Mouse (Mus musculus) adipocyte (in vitro differentiated cells): Measurements from ENCODE around the gene Prpf38b.
A peak's percentile ranks its signal among the peaks of the same experiment; 100 is the strongest.

Experiments used
- DNase-seq: peaks from one replicate; pipeline ENCODE4 v3.0.0-alpha.2; 2016; ENCODE audit warnings: low spot score

Prpf38b gene

DNA sequence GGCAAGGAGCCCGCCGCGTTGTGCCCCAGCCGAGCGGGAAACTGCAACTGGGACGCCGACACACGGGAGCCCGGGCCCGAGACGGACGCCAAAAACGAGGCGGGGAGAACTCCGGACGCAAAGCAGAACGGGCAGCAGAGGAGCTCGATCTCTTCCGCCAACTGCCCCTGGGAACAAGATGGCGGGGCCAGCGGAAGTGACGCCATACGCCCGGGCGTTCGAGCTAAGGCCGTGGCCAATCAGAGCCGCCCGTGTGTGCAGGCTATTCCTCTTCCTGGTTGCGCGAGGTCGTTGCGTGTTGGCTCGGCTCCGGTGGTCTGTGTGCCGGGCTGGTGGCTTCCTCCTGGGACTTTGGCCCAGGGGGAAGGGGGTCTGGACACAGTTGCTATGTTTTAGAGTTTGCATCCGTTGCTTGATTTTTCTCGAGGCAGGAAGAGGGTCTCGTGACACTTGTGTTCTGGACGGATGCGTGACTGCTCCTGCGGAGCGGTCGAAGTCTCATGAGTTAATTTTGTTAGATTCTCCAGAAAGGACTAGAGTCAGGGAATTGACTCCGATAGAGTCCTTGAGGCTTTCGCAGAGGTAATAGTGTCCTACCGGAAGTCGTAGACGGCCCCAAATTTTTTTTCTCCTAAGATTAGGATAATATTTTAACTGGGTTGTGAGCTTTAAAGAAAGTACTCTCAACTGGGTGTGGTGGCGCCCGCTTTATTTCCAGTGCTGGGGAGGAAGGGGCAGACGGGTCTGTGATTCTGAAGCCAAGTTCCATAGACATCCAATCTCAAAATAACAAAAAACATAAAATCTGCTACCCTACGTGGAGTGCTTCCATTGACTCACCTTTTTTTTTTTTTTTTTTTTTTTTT is at the start of gene Prpf38b:
Prpf38b (minus strand) TSS at position 180 of the 866 bp plus-strand sequence.
- peak; percentile 97 for DNase-seq

DNA sequence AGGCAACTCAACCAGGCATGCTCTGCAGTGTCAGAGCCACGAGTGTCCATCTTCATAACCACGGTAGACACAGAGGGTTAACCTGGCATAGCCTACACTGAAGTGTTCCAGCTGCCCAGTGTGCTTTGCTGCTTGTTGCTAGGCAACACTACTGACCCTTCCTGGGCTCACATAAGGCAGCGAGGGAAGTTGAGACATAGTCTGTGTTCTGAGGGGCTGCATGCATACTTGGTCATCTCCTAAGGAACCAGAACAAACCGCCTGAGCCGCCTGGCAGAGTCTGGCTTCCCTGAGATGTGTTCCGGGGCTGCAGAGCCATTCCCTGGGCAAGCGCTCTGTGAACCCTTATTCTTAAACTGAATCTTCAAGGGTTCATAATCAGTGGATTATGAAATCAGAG is 49.7 kb upstream of the Prpf38b start:
- no peak for DNase-seq

DNA sequence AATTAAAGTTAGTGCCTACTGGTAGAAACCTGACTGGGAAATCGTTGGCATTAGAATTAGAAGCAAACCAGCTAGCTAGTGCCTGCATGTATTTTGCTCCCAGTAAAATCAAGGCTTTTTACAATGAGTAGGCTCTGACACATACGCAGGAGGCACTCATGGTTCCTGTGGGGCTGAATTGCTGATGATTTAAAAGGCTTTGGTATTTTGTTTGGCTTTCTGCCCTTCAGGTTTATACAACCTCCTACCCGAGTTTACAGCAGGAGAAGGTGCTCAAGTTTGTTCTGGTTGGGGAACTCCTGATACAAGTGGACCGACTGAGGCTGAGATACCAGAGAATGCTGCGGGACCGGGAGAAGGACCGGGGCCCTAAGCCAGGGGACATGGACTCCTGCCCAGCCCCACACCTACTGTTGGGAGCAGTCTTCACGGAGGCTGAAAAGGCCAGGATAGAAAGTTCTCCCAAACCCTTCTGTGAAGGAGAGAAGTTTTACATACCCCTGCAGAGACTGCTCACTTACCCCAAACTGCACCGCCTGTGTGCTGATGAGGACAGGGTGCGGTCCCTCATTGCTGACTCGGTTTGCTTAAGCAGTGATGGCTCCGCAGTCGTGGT is 48.3 kb upstream of the Prpf38b start:
- no peak for DNase-seq

DNA sequence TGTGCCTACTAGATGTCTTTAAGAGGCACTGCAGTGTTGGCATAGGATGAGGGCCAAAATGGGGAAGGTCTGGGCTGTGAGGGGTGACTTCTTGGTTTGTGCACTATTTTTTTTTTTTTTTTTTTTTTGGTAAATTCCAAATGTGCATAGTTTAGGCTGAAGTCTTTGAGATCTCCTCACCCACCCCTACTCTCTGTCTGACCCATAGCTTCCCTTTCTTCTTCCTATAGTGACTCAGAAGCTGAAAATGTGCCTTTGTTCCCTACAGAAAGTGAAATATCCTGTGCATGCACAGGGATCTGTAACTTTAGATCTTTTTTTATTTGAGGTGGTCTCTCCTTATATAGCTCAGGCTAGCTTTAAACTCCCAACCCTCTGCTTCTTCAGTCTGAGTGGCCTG is 46.4 kb upstream of the Prpf38b start:
- no peak for DNase-seq

DNA sequence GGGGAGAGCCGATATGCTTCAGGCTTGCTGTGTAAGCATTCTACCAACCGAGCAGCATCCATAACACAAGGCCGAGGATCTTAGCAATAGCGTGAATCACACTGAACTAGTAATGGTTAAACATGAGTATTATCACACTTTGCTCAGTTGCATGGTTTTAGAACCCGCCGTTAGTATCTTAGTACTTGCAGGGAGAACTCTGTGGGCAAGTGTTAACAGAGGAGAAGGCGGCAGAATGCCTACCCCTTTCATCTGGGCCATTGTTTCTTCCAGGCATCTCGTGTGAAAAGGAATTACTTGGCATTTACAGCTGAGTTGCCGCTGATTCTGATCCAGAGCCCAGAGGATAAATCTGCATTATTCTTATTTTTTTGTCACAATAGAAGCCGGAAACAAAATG is 29.5 kb upstream of the Prpf38b start:
- DNase-seq: no peak

DNA sequence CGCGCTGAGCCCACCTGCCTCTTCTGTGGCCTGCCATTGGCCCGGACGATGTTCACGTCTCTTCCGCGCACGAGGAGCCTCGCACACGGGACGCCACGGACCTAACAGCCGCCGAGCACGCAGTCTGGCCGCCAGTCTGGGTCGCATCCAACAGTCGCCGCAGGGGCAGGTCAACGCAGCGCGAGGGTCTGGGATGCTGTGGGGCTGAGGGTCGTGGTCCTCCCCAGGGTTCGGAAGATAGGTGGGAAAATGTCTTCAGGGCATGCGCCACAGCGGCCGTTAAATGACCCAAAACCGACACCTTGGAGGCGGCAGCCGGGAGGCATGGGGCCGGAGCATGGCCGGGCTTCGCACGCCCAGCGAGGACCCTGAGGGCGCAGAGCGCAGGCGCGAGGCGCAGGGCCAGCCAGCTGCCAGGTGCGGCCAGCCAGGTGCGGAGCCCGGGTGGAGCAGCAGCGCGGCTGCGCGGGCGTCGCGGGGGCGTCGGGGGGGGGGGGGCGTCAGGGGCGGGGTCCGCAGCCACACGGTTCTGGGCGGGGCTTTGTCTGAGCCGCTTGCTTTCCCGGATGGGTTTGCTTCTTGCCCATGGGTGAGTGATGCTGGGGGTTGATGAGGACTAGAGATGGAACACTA is 28.6 kb upstream of the Prpf38b start, which contains the start of gene Gm9857:
Gm9857 (minus strand) TSS at position 445 of the 633 bp plus-strand sequence.
- no peak for DNase-seq

DNA sequence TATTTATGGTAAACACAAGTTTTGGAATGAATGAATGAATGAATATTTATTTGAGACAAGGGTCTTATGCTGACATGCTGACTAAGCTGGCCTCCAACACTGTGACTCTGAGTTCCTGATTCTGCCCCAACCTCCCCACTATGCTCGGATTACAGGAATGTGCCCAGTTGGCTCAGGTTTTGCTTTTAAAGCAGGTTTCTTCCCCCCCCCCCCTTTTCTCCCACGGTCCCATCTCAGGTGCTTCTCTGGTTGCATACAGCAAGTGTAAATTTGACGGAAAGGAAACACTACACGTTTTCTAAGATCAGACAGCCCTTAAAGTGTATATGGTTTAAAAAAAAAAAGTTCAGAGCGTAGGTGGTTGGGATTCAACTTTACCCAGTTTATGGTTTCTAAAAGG is 28.0 kb upstream of the Prpf38b start, which contains the start of gene Henmt1:
Henmt1 (plus strand) TSS at position 301 of the 400 bp plus-strand sequence.
- DNase-seq: no peak

DNA sequence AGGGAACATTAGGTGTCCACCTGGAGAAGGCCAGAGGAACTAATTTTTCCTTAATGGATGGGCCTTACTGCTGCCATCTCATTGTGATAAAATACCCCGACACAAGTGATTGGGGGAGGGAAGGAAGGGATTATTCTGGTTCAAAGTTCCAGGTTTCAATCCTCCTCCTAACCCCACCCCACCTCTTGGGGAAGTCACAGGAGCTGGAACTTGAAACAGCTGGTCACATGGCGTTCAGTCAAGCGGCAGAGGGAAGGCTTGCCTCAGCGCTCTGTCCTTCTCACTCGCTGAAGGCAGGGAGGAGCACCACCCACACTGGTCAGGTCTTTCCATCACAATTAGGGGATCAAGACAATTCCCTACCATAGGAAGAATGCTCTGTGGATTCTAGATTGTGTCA is 27.2 kb upstream of the Prpf38b start:
- DNase-seq: no peak

DNA sequence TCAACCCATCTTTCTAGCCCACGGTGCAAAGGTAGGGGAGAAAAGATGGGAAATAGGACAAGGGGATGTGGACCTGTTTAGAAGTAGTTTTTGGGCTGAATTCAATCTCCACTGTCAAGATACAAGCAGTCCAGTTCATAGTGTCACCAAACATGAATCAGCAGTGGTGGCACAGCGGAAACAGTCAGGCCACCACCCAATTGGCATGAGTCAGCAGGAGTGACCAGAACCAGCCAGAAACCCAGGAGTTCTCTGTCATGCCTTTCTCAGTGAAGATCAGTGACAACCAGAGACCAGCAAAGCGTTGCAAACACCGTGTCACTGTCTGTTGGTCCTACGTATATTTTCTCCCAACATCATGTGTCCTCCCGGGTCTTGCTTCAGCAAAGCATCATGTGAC is 22.0 kb upstream of the Prpf38b start:
- no peak for DNase-seq

DNA sequence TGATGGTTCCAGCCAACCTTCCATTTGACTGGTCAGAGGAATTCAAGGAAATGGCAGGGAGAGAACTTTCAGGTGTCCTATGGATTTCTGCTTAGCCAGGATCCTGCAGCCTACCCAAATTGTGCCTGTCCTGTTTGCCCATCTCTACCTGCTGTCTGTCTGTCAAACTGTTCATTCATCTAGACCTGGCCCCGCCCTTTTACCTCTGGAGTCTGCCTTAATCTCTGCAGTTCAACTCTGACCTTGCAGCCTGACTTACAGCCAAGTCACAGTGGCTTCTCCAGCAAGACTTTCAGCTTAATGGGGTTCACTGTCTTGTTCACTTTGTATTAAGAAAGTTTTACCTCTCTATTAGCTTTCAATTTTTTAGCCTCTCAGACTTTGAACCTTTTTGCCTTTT is 14.8 kb upstream of the Prpf38b start:
- no peak for DNase-seq

DNA sequence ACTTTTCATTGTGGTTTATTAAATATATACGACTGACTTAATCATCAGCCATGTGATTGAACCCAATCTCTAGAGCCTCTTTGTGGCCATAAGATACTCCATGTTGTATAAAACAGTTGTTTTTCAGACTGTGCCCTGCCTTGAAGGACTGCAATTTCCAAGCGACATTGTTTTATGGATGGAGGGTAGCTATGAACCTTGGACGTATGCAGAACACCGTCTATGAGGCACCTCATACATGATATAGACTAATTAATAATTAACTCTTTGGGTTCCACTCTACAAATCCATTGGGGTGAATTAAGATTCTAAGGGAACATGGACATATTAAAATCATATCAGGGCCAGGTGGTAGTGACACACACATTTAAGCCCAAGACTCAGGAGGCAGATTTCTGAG is 14.2 kb upstream of the Prpf38b start:
- DNase-seq: no peak

DNA sequence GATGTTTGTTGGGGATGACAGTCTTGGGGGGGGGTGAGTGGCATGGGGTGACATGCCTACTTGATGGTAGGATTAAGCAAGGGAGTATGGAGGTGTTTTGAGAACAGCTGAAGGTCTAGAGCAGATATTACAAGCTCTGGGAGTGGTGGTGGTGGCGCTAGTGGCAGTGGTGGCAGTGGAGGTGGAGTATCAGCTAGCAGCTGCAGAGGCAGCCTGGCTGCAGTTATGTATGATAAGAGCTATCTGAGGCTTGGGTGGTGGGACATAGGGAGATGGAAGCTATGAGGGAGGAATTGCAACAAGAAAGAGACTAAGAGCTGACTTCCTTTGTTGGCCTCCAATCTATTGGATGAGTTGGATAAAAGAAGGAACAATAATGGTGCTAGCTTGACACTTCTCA is 10.3 kb upstream of the Prpf38b start:
- DNase-seq: no peak

DNA sequence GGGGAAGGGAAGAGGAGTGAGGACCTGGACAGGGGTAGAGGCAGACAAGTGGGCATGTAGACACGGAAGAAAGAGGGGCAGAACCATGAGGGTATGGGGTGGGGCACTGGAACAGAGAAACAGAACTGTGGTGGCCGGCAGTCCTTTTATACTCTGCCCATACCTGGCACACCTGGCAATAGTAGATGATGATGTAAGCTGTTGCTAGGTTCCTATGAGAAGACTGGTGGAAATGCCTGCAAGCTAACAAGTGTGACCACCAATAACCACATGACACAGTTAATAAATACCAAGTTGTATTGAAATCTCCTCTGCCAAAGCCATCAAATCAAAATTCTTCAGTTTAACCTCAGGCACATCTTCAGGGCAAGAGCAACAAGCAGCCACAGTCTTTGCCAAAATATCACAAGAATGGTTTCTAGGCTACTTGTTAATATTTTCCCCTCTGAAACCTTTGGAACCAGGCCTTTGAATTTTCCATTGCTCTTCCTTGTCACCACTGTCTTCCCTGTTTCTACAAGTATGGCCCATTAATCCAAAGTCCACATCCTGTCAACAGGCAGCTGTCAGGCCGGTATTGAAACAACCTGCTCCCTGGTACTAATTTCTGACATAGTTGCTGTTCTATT is 9.0 kb upstream of the Prpf38b start:
- peak; percentile 5 for DNase-seq

DNA sequence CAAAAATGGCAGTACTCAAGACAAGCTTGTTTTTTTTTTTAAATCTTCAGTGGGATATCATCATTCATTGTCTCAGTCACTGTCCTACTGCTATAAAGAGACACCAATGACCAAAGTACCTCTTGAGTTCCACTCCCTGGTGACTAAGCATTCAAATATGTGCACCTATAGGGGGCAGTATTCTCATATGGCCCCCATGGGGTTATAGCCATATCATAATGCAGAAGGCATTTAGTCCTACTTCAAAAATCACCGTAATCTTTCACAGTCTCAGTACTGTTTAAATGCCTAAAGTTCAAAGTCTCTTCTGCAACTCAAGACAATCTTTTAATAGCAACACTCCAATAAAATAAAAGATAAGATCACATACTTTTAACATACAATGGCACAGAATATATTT is 7.3 kb upstream of the Prpf38b start:
- DNase-seq: no peak

DNA sequence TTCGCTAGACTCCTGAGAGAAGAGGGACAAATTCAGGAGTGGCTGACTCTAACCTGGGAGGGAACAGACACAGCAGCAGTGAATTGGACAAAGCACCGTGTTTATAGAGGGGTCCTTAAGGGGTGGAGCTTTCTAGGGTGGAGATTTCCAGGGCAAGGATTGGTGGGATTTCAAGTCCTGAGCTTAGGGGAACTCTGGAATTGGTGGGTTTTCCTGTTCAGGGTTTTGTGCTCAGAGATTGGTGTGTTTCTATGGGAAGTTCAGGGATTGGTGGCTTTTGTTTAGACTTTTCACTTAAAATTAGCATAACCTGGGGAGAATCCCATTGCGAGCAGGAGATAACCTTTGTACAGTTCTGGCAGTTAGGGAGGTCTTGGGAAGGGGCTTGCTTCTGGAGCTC is 6.5 kb upstream of the Prpf38b start:
- DNase-seq: no peak

DNA sequence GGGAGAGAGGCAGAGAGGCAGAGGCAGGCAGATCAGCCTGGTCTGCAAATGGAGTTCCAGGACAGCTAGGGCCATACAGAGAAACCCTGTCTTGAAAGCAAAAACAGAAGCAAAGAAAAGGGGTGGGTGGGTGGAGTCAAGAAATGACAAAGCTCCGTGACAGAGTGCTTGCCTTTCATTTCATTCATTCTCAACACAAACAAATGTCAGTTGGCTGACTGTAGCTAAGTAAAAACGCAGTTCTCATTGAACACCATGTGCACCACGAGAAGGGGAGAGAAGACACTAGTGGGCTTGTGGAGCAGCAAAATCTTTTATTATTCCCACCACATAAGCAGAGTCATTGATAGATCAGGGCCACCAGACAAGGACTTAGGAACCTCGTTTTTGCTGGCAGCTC is 5.3 kb upstream of the Prpf38b start:
- no peak for DNase-seq

DNA sequence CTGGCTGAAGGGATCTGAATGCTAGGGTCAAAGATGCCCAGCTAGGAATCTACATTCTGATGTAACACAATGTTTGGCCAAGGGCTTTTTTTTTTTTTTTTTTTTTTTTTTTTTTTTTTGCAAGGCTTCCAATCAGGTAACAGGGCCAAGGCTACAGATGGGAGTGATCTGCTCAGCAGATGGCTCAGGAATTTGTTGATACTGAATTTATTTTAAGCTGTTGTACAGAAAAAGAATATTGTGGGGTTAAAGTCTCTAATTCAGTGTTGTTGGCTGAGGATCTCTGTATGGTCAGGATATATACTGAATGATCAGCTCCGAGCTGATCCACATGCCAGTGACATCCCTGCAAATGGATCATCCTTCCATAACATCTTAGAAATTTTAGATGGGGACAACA is 4.5 kb upstream of the Prpf38b start:
- DNase-seq: peak; percentile 53

DNA sequence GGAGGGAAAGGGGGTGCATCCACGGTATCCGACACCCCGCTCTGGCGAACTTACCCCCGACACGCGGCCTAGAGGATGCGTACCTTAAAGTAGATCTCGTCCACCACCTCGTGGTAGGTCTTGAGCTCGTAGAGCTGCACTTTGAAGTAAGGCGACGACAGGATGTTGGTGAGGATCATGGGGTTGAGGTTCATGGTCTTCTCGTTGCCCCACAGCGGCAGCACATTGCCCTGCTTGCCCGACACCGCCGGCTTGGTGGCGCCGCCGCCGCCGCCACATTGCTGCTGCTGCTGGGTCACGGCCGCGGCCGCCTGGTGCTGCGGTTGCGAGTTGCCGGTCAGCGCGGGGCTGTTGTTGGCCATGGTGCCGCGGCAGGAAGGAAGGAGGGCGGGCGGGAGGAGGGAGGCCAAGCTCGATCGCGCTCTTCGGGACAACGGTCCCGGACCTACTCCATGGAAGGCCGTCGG is 413 bp downstream of the Prpf38b start:
- peak; percentile 76 for DNase-seq

DNA sequence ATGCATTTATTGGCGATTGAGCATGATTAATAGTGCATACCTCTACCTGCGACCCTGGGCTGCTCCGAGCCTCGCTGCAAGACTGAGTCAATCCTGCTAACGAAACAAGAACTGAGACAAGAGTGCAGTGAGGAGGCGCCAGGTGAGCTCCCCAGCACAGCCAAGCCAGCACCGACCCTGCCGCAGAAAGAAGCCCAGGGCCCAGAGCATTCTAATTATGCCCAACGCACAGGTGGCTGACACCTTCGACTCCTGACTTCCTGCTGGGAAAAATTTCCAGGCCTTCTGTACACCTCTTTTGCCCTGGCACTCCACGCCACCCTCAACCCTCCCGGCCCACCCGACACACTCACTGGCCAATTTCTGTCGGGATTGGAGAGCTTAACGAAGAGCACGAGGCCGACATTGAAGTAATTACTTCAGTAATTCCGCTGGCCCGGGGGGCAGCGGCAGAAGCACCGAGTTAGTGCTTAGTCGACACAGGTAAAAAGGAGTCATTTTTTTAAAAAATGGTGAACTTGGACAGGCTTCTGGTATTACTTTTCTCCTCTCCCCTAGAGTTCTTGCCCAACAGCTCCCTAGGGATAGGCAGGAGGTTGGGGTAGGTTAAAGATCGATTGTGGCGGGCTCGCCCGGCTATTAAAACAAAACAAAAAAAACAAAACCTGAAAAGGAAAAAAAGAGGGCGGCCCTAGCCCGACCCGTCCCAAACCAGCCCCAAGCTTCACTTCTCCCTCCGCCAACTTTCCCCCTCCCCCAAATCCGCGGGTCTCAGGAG is 1.0 kb downstream of the Prpf38b start:
- peak; percentile 84 for DNase-seq

DNA sequence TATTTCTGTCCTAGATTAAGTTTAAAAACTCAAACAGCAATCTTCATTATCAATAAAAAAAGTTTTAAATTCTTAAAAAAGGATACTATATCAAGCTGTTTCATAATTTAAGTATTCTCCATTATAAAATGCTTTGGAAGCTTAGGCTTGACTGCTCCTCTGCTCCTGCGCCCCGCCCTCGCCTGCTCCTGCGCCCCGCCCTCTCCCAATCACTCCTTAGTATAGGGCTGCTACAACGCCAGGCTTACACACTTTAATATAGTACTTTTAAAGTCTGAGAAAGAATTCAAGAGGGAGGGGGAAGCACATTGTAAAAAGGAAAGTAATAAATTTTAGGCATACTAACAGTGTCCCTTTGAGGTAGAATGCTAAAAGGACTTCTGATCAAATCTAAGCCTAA is 8.6 kb downstream of the Prpf38b start:
- DNase-seq: no peak

DNA sequence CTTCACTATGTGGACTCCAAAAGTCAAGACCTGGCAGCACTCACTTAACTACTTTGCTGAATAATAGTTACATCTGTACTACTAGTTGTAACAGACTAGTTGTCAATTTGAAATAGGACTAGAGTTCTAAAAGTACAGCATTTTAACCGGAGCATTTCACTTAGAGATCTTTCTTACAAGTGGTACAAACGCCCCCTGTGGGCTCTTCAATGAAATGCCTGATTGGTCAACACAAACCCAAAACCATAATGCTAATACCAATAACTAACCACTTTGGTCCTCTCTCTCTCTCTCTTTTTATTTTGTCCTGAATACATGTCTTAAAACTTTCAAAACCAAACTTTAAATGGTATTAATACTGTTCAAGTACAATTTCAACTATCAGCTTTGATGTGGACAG is 9.5 kb downstream of the Prpf38b start:
- peak; percentile 41 for DNase-seq

DNA sequence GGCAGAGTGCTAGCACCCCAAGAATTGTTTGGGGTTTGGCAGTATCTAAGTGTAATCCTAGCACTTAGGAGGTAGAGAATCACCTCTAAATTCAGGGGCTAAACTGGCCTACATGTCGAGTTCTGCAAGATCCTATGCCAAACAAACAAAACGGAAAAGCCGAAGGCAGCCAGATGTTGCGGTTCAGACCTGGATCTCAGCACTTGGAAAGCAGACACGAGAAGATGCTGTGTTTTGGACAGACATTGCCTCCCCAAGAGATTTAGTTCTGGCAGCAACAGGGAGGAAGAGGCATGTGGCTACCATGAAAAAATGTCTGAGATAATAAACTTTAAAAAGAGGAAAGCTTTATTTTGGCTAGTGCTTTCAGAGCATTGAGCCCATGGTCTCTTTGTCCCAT is 10.8 kb downstream of the Prpf38b start:
- no peak for DNase-seq
